Mouse (Mus musculus): ENCODE measurements around the gene Nr1i3. TPM values are rescaled to one million over a fixed set of nuclear protein-coding genes. Genes with fewer than 3 reads are reported as not detected.

Gene Nr1i3
- polyA plus RNA-seq, 1 experiment, result not detected

DNA sequence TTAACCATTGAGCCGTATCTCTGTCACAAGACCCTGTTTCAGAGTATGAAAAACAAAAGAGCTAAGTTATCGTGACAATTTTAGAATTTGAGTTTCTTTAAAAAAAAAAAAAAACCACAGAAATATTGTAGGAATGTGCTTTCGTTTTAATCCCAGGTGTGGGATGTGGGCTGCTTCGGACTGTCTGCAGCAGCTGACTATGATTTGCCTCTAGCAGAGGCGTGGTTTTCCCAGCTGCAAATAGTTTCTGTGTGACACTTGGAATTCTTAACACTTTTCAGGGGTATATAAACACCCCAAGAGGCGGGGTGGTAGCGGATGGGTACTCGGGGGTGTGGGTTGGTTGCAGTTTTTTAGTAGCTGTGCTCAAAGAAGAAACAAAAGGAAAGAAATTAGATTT, 31.6 kb downstream of the Nr1i3 start:
- Histone ChIP-seq H3K9me3 (ENCODE audit: control insufficient read depth, low read length) (no peaks in the 10 kb centered on the region), H3K36me3 (ENCODE audit: control insufficient read depth) (peaks cover 43% of the 10 kb centered on the region), H3K4me3 (replicated peaks) (no peak overlapping the region), H3K4me1 (ENCODE audit: control insufficient read depth) (peaks cover 38% of the 10 kb centered on the region), H3K27me3 (ENCODE audit: control insufficient read depth) (peaks cover 21% of the 10 kb centered on the region)
- TF ChIP-seq GATA1 (IDR thresholded peaks at IDR 0.05; ENCODE audit: low read length) (no peak), TAL1 (IDR thresholded peaks at IDR 0.05; ENCODE audit: low read length) (no peak)

DNA sequence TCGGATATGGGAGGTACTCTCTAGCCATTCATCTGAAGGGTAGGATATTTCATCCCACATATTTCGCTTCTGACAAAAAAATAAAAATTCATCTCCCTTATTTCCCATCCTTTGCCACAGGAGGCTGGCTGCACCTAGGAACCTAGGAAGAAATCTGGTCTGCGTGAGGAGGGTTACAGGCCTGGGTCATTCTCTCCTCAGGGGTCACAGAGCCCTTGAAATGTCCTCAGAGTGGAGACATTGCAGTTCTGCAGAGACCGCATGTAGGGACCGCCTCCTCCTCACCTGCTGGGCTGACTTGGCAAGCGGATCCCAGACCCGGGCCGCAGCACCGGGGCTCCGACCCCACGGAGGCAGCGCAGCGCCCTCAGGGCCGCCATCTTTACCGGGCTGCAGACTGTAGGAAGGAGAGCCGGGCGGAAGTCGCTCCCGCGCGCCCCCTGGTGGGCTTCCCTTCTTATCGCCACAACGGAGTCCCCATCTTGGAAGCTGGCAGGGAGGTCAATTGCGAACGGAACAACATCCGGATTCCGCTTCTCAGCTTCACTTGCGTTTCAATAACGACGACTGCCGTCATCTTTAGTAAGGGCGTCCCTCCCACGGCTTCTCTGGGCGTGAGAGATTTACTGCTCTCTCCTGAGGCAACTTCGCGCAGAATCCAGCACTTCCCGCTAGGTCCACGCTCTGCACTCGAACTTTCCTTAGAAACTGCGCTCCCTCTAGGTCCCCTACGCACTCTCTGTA, 33.1 kb downstream of the Nr1i3 start:
- Histone ChIP-seq H3K4me3 (replicated peaks) (peak overlapping the region; percentile 72), H3K27me3 (ENCODE audit: control insufficient read depth) (peaks cover 36% of the 10 kb centered on the region), H3K36me3 (ENCODE audit: control insufficient read depth) (peaks cover 28% of the 10 kb centered on the region), H3K4me1 (ENCODE audit: control insufficient read depth) (peaks cover 38% of the 10 kb centered on the region), H3K9me3 (ENCODE audit: control insufficient read depth, low read length) (no peaks in the 10 kb centered on the region)
- TF ChIP-seq TAL1 (IDR thresholded peaks at IDR 0.05; ENCODE audit: low read length) (no peak), GATA1 (IDR thresholded peaks at IDR 0.05; ENCODE audit: low read length) (no peak; the same call in 1 of the 2 replicates)

GRCm38 (mm10) chr1:171247453-171247841, 33.7 kb downstream of the Nr1i3 start:
- H3K4me1 ChIP-seq (ENCODE audit: control insufficient read depth), result peaks cover 38% of the 10 kb centered on the region
- no peak for TF ChIP-seq TAL1 (IDR thresholded peaks at IDR 0.05; ENCODE audit: low read length)
- no peak for TF ChIP-seq GATA1 (IDR thresholded peaks at IDR 0.05; ENCODE audit: low read length)
- H3K9me3 ChIP-seq (ENCODE audit: control insufficient read depth, low read length), result no peaks in the 10 kb centered on the region
- H3K4me3 ChIP-seq (replicated peaks), result peak overlapping the region; percentile 72
- peaks cover 42% of the 10 kb centered on the region for H3K27me3 ChIP-seq (ENCODE audit: control insufficient read depth)
- peaks cover 24% of the 10 kb centered on the region for H3K36me3 ChIP-seq (ENCODE audit: control insufficient read depth)

DNA sequence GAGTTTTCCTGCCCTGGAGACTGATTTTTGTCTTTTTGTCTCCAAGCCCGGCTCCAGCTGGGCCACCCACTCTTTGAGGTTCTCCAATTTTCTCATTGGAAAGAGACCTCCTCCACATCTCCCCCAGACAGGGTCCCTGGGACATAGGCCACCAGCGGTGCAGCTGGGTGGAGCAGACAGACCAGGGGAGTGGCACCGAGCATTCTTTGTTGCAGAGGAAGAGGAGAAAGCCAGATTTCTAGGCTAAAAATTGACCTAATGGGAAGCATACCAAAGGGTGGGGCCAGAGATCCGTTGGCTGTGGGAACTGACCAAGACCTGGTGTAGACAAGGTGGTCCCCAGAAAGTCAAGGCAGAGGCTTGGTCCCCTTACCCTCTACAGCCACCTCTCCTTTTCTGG, 34.1 kb downstream of the Nr1i3 start:
- no peaks in the 10 kb centered on the region for H3K9me3 ChIP-seq (ENCODE audit: control insufficient read depth, low read length)
- H3K4me1 ChIP-seq (ENCODE audit: control insufficient read depth), result peaks cover 38% of the 10 kb centered on the region
- peak overlapping the region; percentile 72 for H3K4me3 ChIP-seq (replicated peaks)
- TF ChIP-seq GATA1 (IDR thresholded peaks at IDR 0.05; ENCODE audit: low read length) (no peak), TAL1 (IDR thresholded peaks at IDR 0.05; ENCODE audit: low read length) (no peak)
- H3K36me3 ChIP-seq (ENCODE audit: control insufficient read depth), result peaks cover 19% of the 10 kb centered on the region
- H3K27me3 ChIP-seq (ENCODE audit: control insufficient read depth), result peaks cover 47% of the 10 kb centered on the region

- no peak overlapping the region for H3K4me3 ChIP-seq (replicated peaks)
- no peaks in the 10 kb centered on the region for H3K9me3 ChIP-seq (ENCODE audit: control insufficient read depth, low read length)
- peaks cover 50% of the 10 kb centered on the region for H3K27me3 ChIP-seq (ENCODE audit: control insufficient read depth)
- peaks cover 12% of the 10 kb centered on the region for H3K36me3 ChIP-seq (ENCODE audit: control insufficient read depth)
- no peak for TF ChIP-seq TAL1 (IDR thresholded peaks at IDR 0.05; ENCODE audit: low read length)
- TF ChIP-seq GATA1 (IDR thresholded peaks at IDR 0.05; ENCODE audit: low read length), result no peak
- peaks cover 37% of the 10 kb centered on the region for H3K4me1 ChIP-seq (ENCODE audit: control insufficient read depth)
Observed at GRCm38 (mm10) chr1:171248386-171249226, 34.8 kb downstream of the Nr1i3 start.

- no peaks in the 10 kb centered on the region for H3K9me3 ChIP-seq (ENCODE audit: control insufficient read depth, low read length)
- peaks cover 3% of the 10 kb centered on the region; the same call in 1 of the 2 replicates for H3K36me3 ChIP-seq (ENCODE audit: control insufficient read depth)
- peaks cover 57% of the 10 kb centered on the region for H3K27me3 ChIP-seq (ENCODE audit: control insufficient read depth)
- H3K4me3 ChIP-seq (replicated peaks), result no peak within 1 kb of the TSS
- TF ChIP-seq GATA1 (IDR thresholded peaks at IDR 0.05; ENCODE audit: low read length), result no peak
- peaks cover 34% of the 10 kb centered on the region for H3K4me1 ChIP-seq (ENCODE audit: control insufficient read depth)
Observed at GRCm38 (mm10) chr1:171249913-171250600, 36.3 kb downstream of the Nr1i3 start, which contains the start of gene Adamts4. Gene Adamts4 (plus strand): TSS chr1:171250421.

GRCm38 (mm10) chr1:171250680-171251593, 37.2 kb downstream of the Nr1i3 start, which contains the start of gene Ndufs2:
Gene Ndufs2 (minus strand): TSS chr1:171251388.
- TF ChIP-seq TAL1 (IDR thresholded peaks at IDR 0.05; ENCODE audit: low read length) (no peak), GATA1 (IDR thresholded peaks at IDR 0.05; ENCODE audit: low read length) (no peak)
- Histone ChIP-seq H3K4me1 (ENCODE audit: control insufficient read depth) (peaks cover 26% of the 10 kb centered on the region), H3K9me3 (ENCODE audit: control insufficient read depth, low read length) (no peaks in the 10 kb centered on the region), H3K27me3 (ENCODE audit: control insufficient read depth) (peaks cover 57% of the 10 kb centered on the region), H3K36me3 (ENCODE audit: control insufficient read depth) (no peaks in the 10 kb centered on the region), H3K4me3 (replicated peaks) (no peak within 1 kb of the TSS)

Data from erythroblast, embryonic 14.5 days (primary cell).